Mouse (Mus musculus): ENCODE measurements around the gene Pi16.

- TF ChIP-seq POLR2A (IDR thresholded peaks at IDR 0.05; ENCODE audit: control insufficient read depth, extremely low read depth, insufficient read depth, low read length, poor library complexity) (no peak), CTCF (IDR thresholded peaks at IDR 0.05; ENCODE audit: borderline replicate concordance, control insufficient read depth, extremely low read depth, insufficient read depth, low read length, poor library complexity) (no peak)
Observed at GRCm38 (mm10) chr17:29375871-29376270, 58.4 kb downstream of the Pi16 start.
